Mouse (Mus musculus): ENCODE measurements around the gene Ptprn.

DNA sequence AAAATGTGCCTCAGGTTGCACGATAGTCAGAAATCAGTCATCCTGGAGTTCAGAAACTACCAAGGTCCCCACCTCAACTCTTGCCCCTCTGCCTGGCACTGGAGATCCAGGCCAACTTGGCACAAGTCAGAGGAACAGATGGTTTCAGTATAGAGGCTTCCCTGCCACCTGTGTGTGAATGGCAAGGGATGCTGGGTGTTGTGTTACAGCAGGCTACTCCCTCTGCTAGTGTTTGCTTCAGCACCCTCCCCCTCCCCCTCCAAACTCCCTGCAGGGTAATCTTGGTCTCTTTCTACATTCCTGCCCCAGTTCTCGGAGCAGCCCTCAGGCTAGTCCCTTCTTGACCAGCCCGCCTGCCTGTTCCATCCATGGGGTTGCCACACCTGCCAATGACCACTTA, 13.8 kb downstream of the Ptprn start:
- TF ChIP-seq CTCF (IDR thresholded peaks at IDR 0.05; ENCODE audit: extremely low read depth, insufficient read depth, insufficient read length, insufficient replicate concordance): no peak
- no peak for TF ChIP-seq POLR2A (IDR thresholded peaks at IDR 0.05; ENCODE audit: low read depth, low read length)
